Mouse (Mus musculus) adrenal gland, postnatal 25 days (tissue): Measurements from ENCODE around the gene Tmem178b. TPM values are rescaled to one million over a fixed set of nuclear protein-coding genes. Genes with fewer than 3 reads are reported as not detected.

Experiments
- DNase-seq: peaks from one replicate; pipeline ENCODE4 v3.0.0; 2021; ENCODE audit warnings: mixed read lengths
- long read RNA-seq: library from polyadenylated mRNA; stranded (forward); transcript quantifications from one replicate; pipeline ENCODE4 v2.0.0, GENCODE M21; 2021
- total RNA-seq: library from RNA; stranded (reverse); gene quantifications from 2 replicates; pipeline ENCODE4 v1.2.3, GENCODE M21; 2021

Tmem178b gene
- total RNA-seq, result 20.9 and 33.9 TPM in 2 replicates
- long read RNA-seq, result 0 reads

DNA sequence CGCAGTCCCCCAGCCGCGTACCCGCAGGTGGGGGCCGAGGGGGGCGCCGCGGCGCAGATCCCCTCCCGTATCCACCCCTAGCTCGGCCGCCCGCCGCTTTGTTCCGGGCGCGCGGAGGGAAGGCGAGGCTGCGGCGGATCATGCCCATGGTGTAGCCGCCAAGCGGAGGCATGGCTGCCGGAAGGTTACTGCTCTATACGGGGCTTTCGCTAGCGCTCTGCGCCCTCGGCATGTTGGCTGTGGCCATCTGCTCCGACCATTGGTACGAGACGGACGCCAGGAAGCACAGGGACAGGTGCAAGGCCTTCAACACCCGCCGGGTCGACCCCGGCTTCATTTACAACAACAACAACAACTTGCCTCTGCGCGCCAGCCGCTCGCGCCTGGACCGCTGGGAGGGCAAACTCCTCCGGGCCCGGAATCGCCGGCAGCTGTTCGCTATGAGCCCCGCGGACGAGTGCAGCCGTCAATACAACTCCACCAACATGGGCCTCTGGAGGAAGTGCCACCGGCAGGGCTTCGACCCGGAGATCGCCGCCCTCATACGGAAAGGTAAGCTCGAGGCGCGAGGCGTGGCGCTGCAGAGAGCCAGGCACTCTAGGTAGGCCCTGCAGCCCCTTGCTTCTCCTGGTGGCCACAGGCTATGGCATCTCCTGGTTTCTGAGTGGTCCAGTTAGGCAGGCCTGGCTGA is at the start of gene Tmem178b:
Gene Tmem178b, plus strand, starts transcription at position 371 of the 691 bp plus-strand sequence.
- peak; percentile 39 for DNase-seq

DNA sequence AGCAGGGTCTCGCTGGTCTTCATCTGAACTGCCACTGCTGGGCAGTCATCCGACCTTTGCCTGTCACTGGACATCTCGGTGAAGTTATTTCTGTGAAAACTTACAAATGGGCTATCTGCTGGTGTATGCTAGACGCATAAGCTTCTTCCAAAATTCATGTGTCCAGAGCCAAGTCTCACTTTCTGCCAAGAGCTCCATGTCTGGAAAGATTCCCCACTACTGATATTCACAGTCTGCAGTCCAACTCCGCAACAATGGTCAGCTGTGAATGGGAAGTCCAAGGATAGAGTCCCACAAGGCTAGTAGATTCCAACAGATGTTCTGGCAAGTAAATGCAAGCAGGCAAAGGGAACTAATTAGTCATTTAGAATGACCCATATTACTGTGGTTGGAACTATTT is 44.3 kb upstream of the Tmem178b start:
- DNase-seq, result no peak

DNA sequence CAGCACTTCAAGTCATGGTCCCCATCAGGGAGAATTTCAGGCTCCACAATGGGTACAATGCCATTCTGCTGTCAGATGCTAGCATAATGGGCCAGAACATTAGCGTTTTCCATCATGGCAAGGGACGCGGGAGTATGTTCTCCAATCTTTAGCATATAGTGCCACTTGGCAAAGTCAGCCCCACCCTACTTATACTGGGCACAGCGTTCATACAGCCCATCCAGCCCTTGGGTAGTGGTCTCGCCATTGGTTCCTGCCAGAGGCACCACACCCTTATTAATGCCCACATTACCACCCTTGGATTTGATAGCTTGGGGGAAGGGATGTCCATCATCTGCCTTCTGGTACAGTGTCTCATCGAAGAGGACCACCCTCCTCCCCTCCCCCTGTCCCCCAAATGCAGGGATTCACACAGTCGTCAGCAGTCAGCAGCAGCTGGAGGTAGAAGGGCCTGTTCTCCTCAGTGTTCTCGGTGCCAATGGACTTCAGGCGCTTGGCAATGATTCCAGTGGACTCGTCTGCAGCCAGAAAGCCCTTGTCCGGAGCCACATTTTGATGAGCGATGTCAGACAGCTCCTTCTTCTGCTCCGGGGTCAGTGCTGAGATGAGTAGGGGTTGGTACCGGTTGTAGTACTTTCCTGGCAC is 29.3 kb upstream of the Tmem178b start:
- DNase-seq, result no peak

DNA sequence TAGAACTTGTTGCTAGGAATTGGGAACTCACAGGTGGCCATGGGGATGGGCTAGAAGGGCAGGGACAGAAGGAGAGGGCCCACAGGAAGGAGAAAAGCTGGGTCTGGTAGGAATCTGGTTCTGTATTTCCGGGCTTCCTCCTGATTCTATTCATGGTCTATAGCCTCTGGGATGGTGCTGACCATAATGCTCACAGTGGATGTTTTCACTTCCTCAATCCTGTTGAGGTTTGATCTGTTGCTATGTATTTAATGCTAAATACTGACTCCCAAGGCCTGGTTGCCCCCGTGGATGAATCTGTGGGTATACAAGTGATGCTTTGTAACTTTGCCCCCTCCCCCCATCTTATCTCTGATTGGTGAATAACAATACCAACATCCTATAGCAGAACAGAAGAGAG is 25.5 kb upstream of the Tmem178b start:
- no peak for DNase-seq

DNA sequence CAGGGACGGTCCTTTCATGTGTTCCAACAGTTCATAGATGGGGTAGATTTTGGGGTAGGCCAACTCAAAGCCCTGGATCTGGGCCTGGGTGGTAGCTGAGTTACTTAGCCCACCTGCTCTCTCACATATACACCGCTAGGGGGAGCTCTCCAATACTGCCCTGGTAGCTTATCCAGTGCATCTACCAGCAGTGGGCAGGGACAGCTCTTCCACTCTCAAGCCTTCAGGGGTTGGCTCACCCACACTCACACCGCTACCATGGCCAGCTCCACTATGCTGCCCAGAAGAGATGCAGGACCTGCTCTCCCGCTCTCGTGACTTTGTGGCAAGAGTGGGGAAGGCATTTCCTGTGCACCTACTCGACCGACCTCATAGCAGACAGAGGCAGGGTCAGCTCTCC is 24.3 kb upstream of the Tmem178b start:
- DNase-seq, result no peak

DNA sequence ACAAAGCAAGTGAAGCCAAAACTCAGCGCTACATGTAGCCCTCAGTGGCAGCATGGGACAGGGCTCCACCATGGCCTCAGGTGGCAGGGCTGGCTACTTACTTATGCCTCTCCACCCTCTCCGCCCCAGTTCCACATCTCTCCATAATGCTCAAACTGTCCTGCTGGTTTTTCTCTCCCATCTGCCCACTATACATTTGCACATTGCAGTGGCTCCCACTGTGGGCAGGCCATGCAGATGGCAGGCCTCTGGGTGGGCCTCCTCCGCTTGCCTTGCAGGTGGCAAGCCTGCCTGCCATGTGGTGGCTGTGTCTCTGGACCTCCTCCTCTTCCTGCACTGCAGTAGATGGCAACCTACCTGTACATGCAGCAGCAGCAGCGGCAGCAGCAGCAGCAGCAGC is 23.4 kb upstream of the Tmem178b start:
- DNase-seq, result no peak

DNA sequence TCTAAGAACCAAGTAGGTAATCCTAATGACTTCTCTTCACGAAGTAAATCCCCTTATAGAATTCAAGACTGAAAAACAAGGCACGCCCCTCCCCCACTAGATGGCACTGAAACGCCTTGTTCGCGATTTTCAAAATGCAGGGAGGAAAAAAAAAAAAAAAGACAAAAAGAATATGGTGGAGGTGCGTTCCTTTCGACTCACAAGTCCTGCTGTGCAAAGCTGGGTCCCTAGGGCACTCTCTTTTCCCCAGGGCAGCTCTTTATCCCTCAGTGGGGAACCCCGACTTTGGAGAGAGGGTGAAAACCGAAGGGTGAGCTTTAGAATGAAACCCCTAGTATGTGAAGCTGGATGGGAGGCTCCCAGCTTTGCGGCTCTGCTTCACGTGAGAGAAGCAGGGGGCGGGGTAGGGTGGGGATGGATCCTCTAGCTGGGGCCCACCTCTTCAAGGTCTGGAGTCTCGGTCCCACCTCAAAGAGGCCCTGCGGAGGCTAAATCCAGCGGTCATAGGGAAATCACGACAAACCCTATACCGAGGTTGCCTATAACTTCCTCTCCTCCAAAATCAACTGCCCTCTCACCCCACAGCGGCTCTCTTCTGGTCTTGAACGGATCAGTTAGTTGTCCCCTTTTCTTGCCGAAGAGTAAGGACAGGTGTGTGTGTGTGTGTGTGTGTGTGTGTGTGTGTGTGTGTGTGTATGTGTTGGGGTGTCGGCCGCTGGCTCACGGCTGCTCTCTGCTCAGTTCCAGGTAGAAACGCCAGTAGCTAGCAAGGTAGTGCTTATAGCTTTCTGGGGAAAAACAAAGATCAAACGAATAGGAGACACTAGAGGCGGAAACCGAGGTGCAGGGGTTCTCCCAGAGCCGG is 2.6 kb upstream of the Tmem178b start:
- peak; percentile 56 for DNase-seq

DNA sequence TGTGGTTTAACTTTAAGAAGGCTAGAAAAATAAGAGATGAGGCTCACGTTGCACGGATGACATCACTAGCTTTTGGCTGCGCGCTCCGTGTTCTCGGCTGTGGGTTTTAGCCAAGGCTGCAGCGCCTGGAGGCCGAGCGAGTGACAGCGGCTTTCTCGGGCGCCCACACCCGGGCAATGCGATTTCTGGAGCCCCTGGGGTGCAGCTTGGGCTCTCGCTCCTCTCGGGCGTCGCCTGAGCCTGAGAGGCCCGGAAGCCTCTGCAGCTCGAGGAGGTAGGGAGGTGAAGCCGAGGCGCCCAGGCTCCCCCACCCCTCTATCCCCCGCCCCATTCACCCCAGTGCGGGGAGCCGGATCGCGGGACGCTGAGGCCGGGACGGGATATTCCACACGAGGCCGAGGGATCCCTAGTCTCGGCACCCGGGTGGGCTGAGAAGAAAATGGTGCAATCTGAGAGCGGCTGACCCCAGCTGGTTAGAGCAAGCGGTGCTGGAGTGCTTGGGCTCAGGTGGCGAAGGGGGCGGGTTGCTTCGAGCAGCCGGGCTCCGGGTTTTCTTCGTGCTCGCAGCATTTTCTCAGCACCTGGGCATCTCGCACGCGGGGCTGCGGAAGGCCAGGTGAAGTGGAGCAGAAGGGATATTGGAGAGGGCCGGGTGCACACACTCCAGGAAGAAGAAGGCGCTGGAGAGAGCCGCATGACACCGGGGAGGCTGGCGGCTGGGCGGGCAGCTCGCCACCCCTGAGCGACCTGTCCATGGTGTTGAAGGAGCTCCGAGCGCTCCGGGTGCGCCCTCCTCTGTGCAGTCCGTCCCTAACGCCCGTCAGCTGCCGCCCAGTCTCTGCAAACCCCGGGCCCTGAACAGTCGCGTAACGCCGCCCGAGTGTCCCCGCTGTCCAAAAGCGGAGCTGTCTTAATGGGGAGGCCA is 1.4 kb upstream of the Tmem178b start:
- peak; percentile 77 for DNase-seq

DNA sequence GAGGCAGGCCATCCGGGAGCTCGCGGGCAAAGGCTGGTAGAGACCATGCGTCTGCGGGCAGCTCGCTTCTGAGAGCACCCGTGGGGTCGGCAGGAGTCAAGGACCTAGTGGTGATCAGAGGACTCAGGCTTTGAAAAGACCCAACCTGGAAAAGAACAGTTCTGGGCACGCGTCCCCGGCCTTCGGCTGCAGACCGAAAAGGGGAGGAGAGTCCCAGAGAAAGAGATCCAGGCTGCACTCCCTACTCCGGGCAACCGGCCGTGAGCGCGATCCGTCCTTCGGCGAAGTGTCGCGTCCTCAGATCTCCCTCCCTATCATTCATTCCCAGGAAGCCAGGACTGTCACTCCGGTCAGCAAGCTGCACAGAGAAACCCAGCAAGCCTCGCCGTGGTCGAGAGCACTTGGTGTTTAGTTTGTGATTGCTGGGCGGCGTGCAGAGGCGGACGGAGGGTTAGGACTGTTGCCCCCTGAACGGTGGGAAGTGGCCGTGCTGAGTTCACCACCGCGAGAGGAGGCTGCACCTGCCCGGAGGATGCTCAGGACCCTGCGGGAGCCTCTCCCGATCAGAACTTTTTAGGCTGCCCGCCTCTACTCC is 668 bp upstream of the Tmem178b start:
- DNase-seq, result peak; percentile 59

DNA sequence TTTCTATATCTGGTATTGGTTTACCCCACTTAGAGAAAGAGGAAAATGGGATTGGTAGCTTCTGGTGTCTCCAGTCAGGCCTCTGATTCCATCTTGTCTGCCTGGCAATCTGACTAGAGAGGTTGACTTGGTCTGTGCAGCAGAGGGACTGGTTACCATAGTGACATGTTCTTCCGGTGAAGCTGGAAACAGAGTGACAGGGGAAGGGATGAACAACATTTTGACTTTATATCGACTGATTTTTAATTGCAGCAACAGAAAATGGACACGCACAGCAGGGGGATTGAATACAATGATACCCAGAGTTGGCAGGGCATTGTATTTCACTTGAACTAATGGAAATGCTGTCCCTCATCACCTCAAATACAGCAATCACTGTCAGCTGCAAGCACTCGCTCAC is 2.1 kb downstream of the Tmem178b start:
- DNase-seq, result no peak

DNA sequence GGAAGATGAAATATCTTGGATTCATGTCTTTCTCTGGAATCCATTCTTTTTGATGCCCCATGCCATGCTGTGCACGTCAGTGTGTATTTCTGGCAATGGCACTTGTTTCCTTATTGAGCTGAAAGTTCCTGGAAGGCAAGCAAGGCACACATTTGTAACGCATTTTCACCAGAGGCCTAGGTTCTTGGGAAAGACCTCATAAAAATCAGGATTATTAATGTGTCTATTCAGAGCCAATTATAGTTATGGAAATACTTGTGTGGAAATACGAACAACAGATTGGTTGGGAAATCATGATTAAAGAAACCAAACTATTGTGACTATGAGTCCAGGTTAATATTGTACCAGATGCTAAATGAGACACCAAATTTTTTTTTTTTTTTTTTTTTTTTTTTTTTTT is 3.4 kb downstream of the Tmem178b start:
- DNase-seq, result no peak

DNA sequence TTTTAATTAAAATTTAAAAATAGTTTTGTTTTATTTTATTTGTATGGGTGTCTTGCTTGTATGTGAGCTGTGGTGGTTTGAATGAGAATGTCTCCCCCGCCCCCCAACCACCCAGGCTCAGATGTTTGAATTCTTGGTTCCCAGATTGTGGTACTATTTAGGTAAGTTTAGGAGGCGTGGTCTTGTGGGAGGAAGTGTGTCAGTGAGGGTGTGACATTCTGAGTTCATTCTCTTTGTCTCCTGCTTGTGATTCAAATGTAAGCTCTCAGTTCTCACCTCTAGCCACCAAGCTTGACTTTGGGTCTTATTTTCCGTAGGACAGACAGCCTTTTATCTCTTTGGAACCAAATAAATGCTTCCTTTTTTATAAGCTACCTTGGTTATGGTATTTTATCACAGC is 17.7 kb downstream of the Tmem178b start:
- DNase-seq, result no peak

DNA sequence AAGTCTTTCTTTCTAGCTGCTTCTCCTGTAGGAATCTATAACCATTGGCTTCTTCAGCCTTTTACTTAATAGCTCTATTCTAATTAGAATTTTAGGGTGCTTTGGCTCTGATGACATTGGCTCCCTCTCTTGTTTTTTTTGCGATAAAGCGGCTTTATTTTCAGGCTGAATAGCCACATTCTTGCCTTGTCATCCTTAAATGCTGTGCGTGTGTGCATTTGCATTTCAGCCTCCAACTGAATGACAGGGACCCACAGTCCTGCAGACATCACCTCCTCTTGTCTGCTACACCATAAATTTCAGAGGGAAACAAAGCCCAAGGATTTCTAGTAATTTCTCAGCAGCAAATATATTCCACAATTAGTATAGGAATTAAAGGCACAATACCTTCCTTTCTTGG is 23.4 kb downstream of the Tmem178b start:
- DNase-seq, result no peak

DNA sequence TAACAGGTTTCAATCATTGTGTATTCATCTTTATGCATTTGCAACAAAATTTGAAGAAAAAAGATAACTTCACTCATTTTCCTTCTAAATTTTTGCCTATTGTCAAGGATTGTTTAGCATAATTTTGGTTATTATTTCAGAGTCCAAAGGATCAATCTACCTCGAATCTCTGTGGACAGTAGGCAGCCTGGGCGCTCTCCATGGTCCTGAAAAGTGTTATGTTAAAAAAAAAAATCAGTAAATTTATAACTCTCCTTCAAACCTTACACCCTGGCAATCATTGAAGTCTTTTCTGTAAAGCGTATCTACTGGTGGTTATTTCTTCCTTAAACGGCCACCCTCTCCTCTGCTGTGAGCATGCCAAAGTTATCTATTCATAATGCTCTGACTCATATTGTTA is 26.2 kb downstream of the Tmem178b start:
- peak; percentile 35 for DNase-seq

DNA sequence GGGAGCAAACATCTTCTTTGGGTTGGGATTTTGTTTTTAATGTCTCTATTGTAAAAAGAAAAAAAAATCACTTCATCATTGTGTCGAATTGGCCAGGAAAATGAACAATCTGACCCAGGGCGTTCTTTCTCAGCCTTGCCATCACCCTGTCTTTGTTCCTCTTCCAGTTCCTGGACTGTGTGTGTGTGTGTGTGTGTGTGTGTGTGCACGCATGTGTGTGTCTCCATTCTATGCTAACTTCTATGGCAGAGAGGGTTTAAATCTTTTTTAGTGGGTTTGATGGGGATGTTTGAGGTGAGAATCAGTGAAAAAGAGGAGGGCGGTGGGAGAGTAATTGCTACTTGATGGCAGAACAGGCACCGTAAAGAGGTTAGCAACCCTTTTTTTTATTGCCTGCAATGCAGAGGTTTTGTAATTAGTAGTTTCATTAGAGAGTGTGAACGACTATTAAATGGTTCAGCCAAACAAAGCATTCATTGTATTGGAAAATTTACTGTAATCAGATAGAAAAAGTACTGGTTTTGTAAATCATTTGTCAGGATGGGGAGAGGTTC is 30.2 kb downstream of the Tmem178b start:
- DNase-seq, result no peak

DNA sequence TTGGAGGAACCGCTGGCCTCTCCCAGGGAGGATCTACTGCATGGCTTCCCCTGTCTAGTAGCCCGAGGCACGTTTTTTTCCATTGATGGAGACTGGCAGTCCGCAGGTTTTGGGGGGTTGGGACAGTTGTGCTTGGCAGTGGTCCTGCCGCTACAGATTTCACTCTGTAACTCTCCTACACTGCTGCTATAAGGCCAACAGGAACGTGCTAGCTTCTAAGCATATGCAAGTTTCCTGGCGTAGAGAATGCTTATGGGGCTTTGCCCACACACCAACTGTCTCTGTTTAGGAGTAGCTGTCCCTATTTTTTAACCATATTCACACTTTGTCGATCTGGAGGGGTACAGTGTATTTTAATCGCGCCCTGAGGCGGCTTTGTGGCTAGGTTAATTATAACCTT is 30.8 kb downstream of the Tmem178b start:
- DNase-seq, result no peak

DNA sequence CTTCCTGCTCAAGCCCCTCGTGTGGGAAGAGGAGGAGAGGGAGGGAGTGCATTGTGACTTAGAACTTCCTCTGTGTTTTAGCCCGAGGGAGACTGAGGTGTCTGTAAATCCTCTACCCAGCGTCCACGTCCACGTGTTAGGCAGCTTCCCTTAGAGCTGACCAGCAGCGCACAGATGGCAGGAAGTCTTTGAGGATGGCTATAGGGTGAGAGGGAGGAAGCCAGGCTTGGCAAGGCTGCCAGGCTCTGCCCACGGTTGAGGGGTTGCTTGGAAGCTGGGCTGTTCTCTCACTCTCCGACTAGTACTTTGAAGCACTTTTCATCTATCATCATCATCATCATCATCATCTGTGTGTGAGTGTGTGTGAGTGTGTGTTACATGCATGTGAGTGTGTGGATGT is 41.9 kb downstream of the Tmem178b start:
- no peak for DNase-seq

DNA sequence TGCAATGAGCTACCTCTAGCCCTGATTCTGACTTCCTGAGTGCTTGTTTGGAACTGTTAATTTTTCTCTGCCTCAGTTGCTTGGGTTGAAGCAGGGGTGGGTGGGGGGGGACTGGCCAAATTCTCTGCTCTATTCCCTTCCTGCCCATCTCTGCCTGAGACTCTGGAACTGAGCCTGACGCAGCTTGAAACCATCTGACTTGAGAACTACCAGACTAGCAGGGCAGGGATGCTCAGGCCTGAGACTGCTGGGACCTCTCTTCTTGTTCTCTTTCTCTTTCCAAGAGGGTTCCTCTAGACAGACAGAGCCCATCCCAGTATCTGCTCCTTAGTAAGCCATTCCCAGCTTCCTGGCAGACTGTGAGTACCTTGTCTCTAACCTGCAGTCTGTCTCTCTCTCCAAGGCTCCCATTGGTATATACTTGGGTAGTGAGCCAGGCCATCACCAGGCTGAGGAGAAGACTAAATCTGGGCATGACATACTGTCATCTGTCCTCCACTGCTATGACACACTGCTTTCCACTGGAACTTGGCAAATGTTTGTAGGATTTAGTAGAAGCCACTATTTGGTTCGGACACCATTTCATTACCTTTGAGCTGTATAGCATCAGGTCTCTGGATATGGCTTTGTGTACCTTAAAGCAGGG is 42.7 kb downstream of the Tmem178b start:
- no peak for DNase-seq

DNA sequence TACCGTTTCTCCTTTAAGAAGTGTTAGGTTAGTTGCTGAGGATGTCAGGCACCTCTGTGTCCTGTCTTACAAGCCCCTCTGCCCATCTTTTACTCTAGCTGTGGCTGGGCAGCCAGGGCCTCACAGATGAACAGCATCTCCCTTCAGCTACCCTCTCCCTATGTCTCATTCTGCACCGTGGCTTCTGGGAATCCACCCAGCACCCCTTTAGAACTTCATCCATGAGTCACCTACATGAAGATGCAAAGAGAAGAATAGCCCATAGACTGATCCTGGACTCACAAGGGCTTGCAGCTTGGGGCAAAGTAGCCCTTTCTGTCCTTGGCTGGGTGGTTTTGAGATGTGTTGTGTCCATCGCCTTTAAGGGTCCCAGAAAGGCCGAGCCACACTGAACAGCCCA is 43.4 kb downstream of the Tmem178b start:
- DNase-seq, result no peak

DNA sequence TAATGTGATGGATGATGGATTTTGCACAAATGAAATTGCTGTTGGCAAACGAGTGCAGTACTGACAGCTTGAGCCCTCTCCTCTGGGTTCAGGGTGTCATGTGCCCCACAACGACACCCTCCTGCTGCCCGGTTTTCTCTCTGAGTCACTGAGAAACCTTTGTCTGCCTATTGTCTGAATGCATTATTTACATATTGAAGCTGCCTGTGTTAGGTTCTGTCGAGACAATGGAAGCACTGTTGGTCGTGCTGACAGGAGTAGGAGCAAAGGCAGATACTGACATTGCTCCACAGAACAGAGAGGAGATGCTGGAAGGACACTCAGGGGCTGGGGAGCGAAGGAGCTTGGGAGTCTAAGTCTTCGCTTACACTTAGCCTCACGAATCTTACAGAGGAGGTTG is 44.2 kb downstream of the Tmem178b start:
- DNase-seq, result no peak

DNA sequence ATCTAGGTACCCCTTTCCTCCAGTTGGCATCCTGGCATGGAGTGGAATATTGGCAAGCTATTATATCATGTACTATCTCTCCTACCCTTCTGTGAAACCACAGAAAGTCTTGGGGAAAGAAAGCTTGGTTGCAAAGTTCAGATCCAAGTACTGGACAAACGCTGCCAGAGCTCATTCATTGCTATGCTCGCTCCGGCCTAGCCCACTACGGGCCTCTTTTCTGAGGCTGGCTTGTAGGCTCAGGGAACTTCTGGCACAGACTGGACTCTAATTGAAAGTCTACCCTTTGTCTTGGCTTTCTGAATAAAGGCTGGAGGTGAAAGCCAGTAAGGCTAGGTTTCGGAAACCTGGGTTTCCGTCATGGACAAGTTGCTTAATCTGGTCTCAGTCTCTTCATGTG is 44.7 kb downstream of the Tmem178b start:
- DNase-seq, result no peak
